Mouse (Mus musculus) liver, embryonic 14.5 days (tissue): Measurements from ENCODE around the gene Ptpn14.

Source experiments
- CTCF ChIP-seq: IDR thresholded peaks from 2 replicates; pipeline ENCODE4 v1.5.1; 2016; ENCODE audit warnings: antibody characterized with exemption, low read depth, control low read depth
- EP300 ChIP-seq: IDR thresholded peaks from 2 replicates; pipeline ENCODE4 v1.6.1; 2016; ENCODE audit warnings: antibody characterized with exemption, low read depth

- TF ChIP-seq CTCF (no peak), EP300 (no peak)
Measured at GRCm38 (mm10) chr1:189923871-189924568, 196.0 kb downstream of the Ptpn14 start.
